Mouse (Mus musculus) heart, postnatal 25 days (tissue): ENCODE results near the gene Dnal1. TPM values are rescaled to one million over a fixed set of nuclear protein-coding genes. Genes with fewer than 3 reads are reported as not detected.

Source experiments
- DNase-seq: peaks from one replicate; pipeline ENCODE4 v3.0.0; 2022; ENCODE audit warnings: low spot score
- intact Hi-C: fragments of 180-260 bp; cut with DNase I; formaldehyde crosslinking; loops from one replicate; pipeline ENCODE4 v1.15.1; 2025
- total RNA-seq, 2 experiments: library from RNA; stranded (reverse); gene quantifications; 2 replicates each; pipeline ENCODE4 v1.2.3; 2021

Gene Dnal1
- total RNA-seq, 2 experiments from 2014 or later, result 8.2 to 10.1 TPM

- intact Hi-C loops, result no loop called here
Measured at GRCm38 (mm10) chr12:84195195-84195594, 81.0 kb downstream of the Dnal1 start.

More at GRCm38 (mm10) chr12:84195195-84195594, 81.0 kb downstream of the Dnal1 start:
- DNase-seq, result no peak

Other genes starting within 250 kb of the Dnal1 start
- gene Numb, start 192.4 kb upstream of the Dnal1 start, total RNA-seq, result 10 to 100 TPM; 29.5 to 36.3 TPM
- 1 to 10 TPM; 5.2 to 5.5 TPM for gene Riox1, start 163.8 kb upstream of the Dnal1 start, total RNA-seq
- gene Heatr4, start 129.5 kb upstream of the Dnal1 start, total RNA-seq, result not detected
- gene Acot2, start 126.5 kb upstream of the Dnal1 start, total RNA-seq, result 100 to 1,000 TPM; 100 to 107 TPM
- 10 to 100 TPM; 35.8 to 47.2 TPM for gene Acot1, start 104.9 kb upstream of the Dnal1 start, total RNA-seq
- gene Acot4, start 76.0 kb upstream of the Dnal1 start, total RNA-seq, result 1 to 10 TPM in 1 of 2 experiments, under 1 TPM in 1; 0.94 to 1.5 TPM
- not detected for gene Gm49366, start 75.4 kb upstream of the Dnal1 start, total RNA-seq
- gene Acot3, start 62.2 kb upstream of the Dnal1 start, total RNA-seq, result 1 to 10 TPM; 1.7 TPM
- gene Acot5, start 45.0 kb upstream of the Dnal1 start, total RNA-seq, result not detected
- 1 to 10 TPM; 2.2 to 2.4 TPM for gene Acot6, start 13.7 kb upstream of the Dnal1 start, total RNA-seq
- gene Pnma1, start 34.1 kb downstream of the Dnal1 start, total RNA-seq, result under 1 TPM; 0.14 to 0.18 TPM
- gene Elmsan1, start 104.5 kb downstream of the Dnal1 start, total RNA-seq, result 10 to 100 TPM; 13.8 to 17.7 TPM
- gene Ptgr2, start 170.9 kb downstream of the Dnal1 start, total RNA-seq, result 100 to 1,000 TPM; 213 to 236 TPM
- 10 to 100 TPM; 19.5 to 22.1 TPM for gene Zfp410, start 202.5 kb downstream of the Dnal1 start, total RNA-seq
- gene Coq6, start 247.3 kb downstream of the Dnal1 start, total RNA-seq, result 100 to 1,000 TPM; 102 to 106 TPM
- gene Fam161b, start 247.5 kb downstream of the Dnal1 start, total RNA-seq, result 1 to 10 TPM; 8.3 to 8.5 TPM